Mouse (Mus musculus) intestine, embryonic 14.5 days (tissue): ENCODE data around the gene Tmem9b. TPM values are rescaled to one million over a fixed set of nuclear protein-coding genes. Genes with fewer than 3 reads are reported as not detected.

Experiments
- ATAC-seq: fragments of 200-750 bp; cut with Nextera tagmentation; replicated peaks from 2 replicates; pipeline ENCODE4 v1.8.0; 2017; ENCODE audit warnings: low read depth, moderate number of reproducible peaks, moderate TSS enrichment, moderate library complexity; ENCODE audit not compliant: low FRiP score, low TSS enrichment
- DNase-seq: peaks from one replicate; pipeline ENCODE4 v3.0.0-alpha.2; 2018; ENCODE audit warnings: low spot score
- H3K27ac ChIP-seq: fragments of 300-500 bp; sonication (generic); 2 replicates; pipeline ENCODE4 v1.5.1; 2014; ENCODE audit warnings: low read depth, mild to moderate bottlenecking, control low read depth
- H3K27me3 ChIP-seq: fragments of 300-500 bp; sonication (generic); replicated peaks from 2 replicates; pipeline ENCODE4 v1.6.1; 2014; ENCODE audit warnings: low read length, control low read depth; ENCODE audit not compliant: control insufficient read depth, insufficient read depth
- H3K36me3 ChIP-seq: fragments of 300-500 bp; sonication (generic); 2 replicates; pipeline ENCODE4 v1.6.1; 2014; ENCODE audit warnings: low read length, control low read depth; ENCODE audit not compliant: control insufficient read depth, insufficient read depth
- H3K4me1 ChIP-seq: fragments of 300-500 bp; sonication (generic); replicated peaks from 2 replicates; pipeline ENCODE4 v1.6.1; 2014; ENCODE audit warnings: low read length, control low read depth, mixed read lengths; ENCODE audit not compliant: control insufficient read depth, insufficient read depth
- H3K4me2 ChIP-seq: fragments of 300-500 bp; sonication (generic); 2 replicates; pipeline ENCODE4 v1.6.1; 2014; ENCODE audit warnings: low read length
- H3K4me3 ChIP-seq: fragments of 300-500 bp; sonication (generic); 2 replicates; pipeline ENCODE4 v1.5.1; 2014; ENCODE audit warnings: low read depth, low read length, control low read depth, mixed read lengths
- H3K9ac ChIP-seq: fragments of 300-500 bp; sonication (generic); 2 replicates; pipeline ENCODE4 v1.6.1; 2014; ENCODE audit warnings: mild to moderate bottlenecking, low read length
- H3K9me3 ChIP-seq: fragments of 300-500 bp; sonication (generic); 2 replicates; pipeline ENCODE4 v1.6.1; 2016; ENCODE audit warnings: low read length, control low read depth; ENCODE audit not compliant: control insufficient read depth
- WGBS: fragments of 180-500 bp; shearing (Covaris S2); extraction: QIAGEN DNeasy Blood & Tissue Kit; methylation state at CpG from one replicate; pipeline ENCODE4 v1.1.7; 2014; 5-methylcytosine and 5-hydroxymethylcytosine counted together
- polyA plus RNA-seq: library from polyadenylated mRNA; unstranded; fragments of >200 nt; fragmentation: Nextera tagmentation; extraction: Ambion mirVana; gene quantifications from 2 replicates; pipeline ENCODE4 v1.2.1, GENCODE M21; 2014

Tmem9b gene
- polyA plus RNA-seq, 1 experiment from 2014 or later: 52.2 TPM

GRCm38 (mm10) chr7:109781470-109782203 lies 29.0 kb upstream of the Tmem9b start, which contains the start of gene Nrip3:
Gene Nrip3 (minus strand): TSS chr7:109782025.
- Histone ChIP-seq H3K4me2 (peak within 1 kb of the TSS; percentile 96), H3K9me3 (no peaks in the 10 kb centered on the region), H3K27ac (no peak within 1 kb of the TSS), H3K4me3 (peak within 1 kb of the TSS; percentile 37), H3K4me1 (peaks cover 6% of the 10 kb centered on the region; the same call in 1 of the 2 replicates), H3K36me3 (no peaks in the 10 kb centered on the region), H3K9ac (0 out of 2 replicates have a peak within 1 kb of the TSS, but pooled peaks have one; percentile 13), H3K27me3 (peaks cover 54% of the 10 kb centered on the region)
- WGBS: 2% methylated on average over 52 of the region's 52 CpGs
- peak; percentile 91 for ATAC-seq
- DNase-seq: peak; percentile 91

DNA sequence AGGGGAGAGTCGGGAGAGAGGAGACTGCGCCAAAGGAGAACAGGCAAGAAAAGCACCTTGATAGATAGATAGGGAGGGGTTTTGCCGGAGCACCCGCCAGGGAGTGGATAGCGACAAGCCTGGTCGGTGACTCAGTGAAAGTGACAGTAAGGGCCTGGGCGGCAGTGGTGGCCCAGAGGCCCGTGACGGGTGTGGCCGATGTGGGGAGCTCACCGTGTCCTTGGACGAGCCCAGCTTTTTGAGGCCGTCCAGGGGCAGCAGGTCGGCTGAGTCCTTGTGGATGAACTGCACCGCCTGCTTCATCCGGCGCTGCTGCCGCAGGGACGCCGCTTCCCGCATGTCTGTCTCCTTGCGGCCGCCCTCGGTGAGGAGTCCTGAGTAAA lies 28.4 kb upstream of the Tmem9b start:
- ATAC-seq (peak; percentile 45), DNase-seq (no peak)
- H3K4me2 ChIP-seq: peak overlapping the region; percentile 96
- H3K9me3 ChIP-seq: no peaks in the 10 kb centered on the region
- WGBS: under 1% methylated on average over 24 of the region's 24 CpGs
- no peak overlapping the region for H3K27ac ChIP-seq
- H3K4me1 ChIP-seq: peaks cover 6% of the 10 kb centered on the region; the same call in 1 of the 2 replicates
- H3K9ac ChIP-seq: 0 out of 2 replicates have a peak overlapping the region, but pooled peaks have one; percentile 13
- no peaks in the 10 kb centered on the region for H3K36me3 ChIP-seq
- H3K4me3 ChIP-seq: peak overlapping the region; percentile 37
- H3K27me3 ChIP-seq: peaks cover 54% of the 10 kb centered on the region

DNA sequence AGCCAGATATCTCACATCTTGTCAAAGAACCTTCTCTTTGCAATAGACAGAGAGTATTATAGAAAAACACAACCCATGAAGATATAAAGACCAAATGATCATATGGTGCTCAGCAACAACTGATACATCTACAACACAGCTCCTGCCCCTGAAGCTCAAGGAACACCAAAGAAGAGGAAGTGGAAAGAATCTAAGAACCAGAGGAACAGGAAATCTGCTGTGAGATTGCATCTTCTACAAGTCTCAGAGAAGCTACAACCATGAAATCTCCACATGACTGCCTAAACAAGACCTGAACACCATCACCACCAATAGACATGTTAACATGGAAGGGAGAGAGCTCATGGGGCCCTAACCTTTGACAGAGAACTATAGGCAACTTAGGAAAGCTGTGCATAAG lies 19.6 kb upstream of the Tmem9b start:
- no peaks in the 10 kb centered on the region for H3K27me3 ChIP-seq
- ATAC-seq (no peak), DNase-seq (no peak)
- H3K27ac ChIP-seq: no peak overlapping the region
- no peak overlapping the region for H3K4me3 ChIP-seq
- no peaks in the 10 kb centered on the region for H3K9me3 ChIP-seq
- H3K36me3 ChIP-seq: no peaks in the 10 kb centered on the region
- no peak overlapping the region for H3K9ac ChIP-seq
- H3K4me2 ChIP-seq: no peak overlapping the region
- H3K4me1 ChIP-seq: no peaks in the 10 kb centered on the region

GRCm38 (mm10) chr7:109768699-109769383 lies 16.2 kb upstream of the Tmem9b start:
- no peak for ATAC-seq
- Histone ChIP-seq H3K27ac (no peak overlapping the region), H3K36me3 (no peaks in the 10 kb centered on the region), H3K4me1 (no peaks in the 10 kb centered on the region), H3K27me3 (no peaks in the 10 kb centered on the region), H3K4me3 (no peak overlapping the region), H3K4me2 (no peak overlapping the region), H3K9ac (no peak overlapping the region), H3K9me3 (no peaks in the 10 kb centered on the region)
- 59% methylated on average over 2 of the region's 2 CpGs for WGBS
- DNase-seq: no peak

- Histone ChIP-seq H3K4me3 (no peak overlapping the region), H3K9me3 (no peaks in the 10 kb centered on the region), H3K4me2 (no peak overlapping the region), H3K27me3 (no peaks in the 10 kb centered on the region), H3K36me3 (no peaks in the 10 kb centered on the region), H3K27ac (no peak overlapping the region), H3K9ac (no peak overlapping the region), H3K4me1 (no peaks in the 10 kb centered on the region)
- no peak for ATAC-seq
- WGBS: 83% methylated on average over 7 of the region's 7 CpGs
- DNase-seq: no peak
Measured at GRCm38 (mm10) chr7:109767575-109768350, 15.1 kb upstream of the Tmem9b start.

GRCm38 (mm10) chr7:109764009-109764408 lies 11.3 kb upstream of the Tmem9b start:
- Histone ChIP-seq H3K9me3 (no peaks in the 10 kb centered on the region), H3K4me2 (no peak overlapping the region), H3K36me3 (no peaks in the 10 kb centered on the region), H3K4me3 (no peak overlapping the region), H3K9ac (no peak overlapping the region), H3K27me3 (no peaks in the 10 kb centered on the region), H3K4me1 (no peaks in the 10 kb centered on the region), H3K27ac (no peak overlapping the region)
- WGBS: 77% methylated on average over 2 of the region's 2 CpGs
- DNase-seq (no peak), ATAC-seq (no peak)

- Histone ChIP-seq H3K9ac (no peak overlapping the region), H3K9me3 (no peaks in the 10 kb centered on the region), H3K4me2 (no peak overlapping the region), H3K36me3 (no peaks in the 10 kb centered on the region), H3K4me3 (no peak overlapping the region), H3K27me3 (no peaks in the 10 kb centered on the region), H3K4me1 (peaks cover 5% of the 10 kb centered on the region), H3K27ac (no peak overlapping the region)
- ATAC-seq: no peak
- DNase-seq: no peak
- WGBS: 89% methylated on average over 3 of the region's 3 CpGs
Measured at GRCm38 (mm10) chr7:109756291-109756690, 3.6 kb upstream of the Tmem9b start.

DNA sequence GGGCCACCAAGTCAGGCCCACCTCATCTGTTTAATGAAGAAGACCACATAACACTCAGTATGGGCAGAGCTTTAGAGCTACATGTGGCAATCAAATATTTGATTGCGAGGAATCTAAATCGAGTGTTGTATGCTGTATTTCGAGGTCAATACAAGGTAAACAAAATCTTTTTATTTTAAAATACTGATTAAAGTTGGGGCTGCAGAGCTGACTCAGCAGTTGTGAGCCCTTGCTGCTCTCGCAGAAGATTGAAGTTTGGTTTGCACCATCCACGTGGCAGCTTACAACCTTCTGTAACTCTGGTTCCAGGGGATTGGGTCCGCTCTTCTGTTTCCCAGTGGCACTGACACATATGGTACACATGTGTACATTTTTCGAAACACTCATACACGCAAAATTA lies 1.4 kb upstream of the Tmem9b start:
- no peak for ATAC-seq
- Histone ChIP-seq H3K27ac (no peak overlapping the region), H3K36me3 (no peaks in the 10 kb centered on the region), H3K27me3 (no peaks in the 10 kb centered on the region), H3K9me3 (no peaks in the 10 kb centered on the region), H3K4me3 (no peak overlapping the region), H3K4me2 (no peak overlapping the region), H3K9ac (no peak overlapping the region), H3K4me1 (peaks cover 5% of the 10 kb centered on the region)
- no peak for DNase-seq
- WGBS: 91% methylated on average over 8 of the region's 8 CpGs
